Mouse (Mus musculus) heart, adult 18-20 months (tissue): ENCODE measurements around the gene Ostm1. TPM values are rescaled to one million over a fixed set of nuclear protein-coding genes. Genes with fewer than 3 reads are reported as not detected.

ENCODE experiments used
- DNase-seq, 2 experiments: peaks; one replicate each; pipeline ENCODE4 v3.0.0; 2021 to 2022; ENCODE audit warnings: mixed read lengths in 1 of 2
- total RNA-seq, 2 experiments: library from RNA; stranded (reverse); gene quantifications; 2 replicates each; pipeline ENCODE4 v1.2.3; 2021

Ostm1 gene
- total RNA-seq, 2 experiments from 2014 or later, result 21.2 to 22.7 TPM

GRCm38 (mm10) chr10:42582566-42583110 is 984 bp upstream of the Ostm1 start:
- peak in 1 of 2 experiments; percentile 29 for DNase-seq

- peak in 1 of 2 experiments; percentile 28 for DNase-seq
These were observed 347 bp downstream of the Ostm1 start for GRCm38 (mm10) chr10:42583902-42584435.

GRCm38 (mm10) chr10:42584436-42584983 is 888 bp downstream of the Ostm1 start:
- DNase-seq, result peak in 1 of 2 experiments; percentile 26

- no peak for DNase-seq
These were observed 1.5 kb downstream of the Ostm1 start for GRCm38 (mm10) chr10:42585156-42585555.

- no peak for DNase-seq
These were observed 2.1 kb downstream of the Ostm1 start for GRCm38 (mm10) chr10:42585596-42586305.

- no peak for DNase-seq
These were observed 4.5 kb downstream of the Ostm1 start for GRCm38 (mm10) chr10:42587961-42588750.

- DNase-seq, result no peak
These were observed 5.9 kb downstream of the Ostm1 start for GRCm38 (mm10) chr10:42589505-42589904.

- no peak for DNase-seq
These were observed 6.9 kb downstream of the Ostm1 start for GRCm38 (mm10) chr10:42590261-42591184.

- DNase-seq, result no peak
These were observed 7.8 kb downstream of the Ostm1 start for GRCm38 (mm10) chr10:42591185-42591992.

GRCm38 (mm10) chr10:42591993-42592686 is 8.5 kb downstream of the Ostm1 start:
- no peak for DNase-seq

- DNase-seq, result no peak
These were observed 9.6 kb downstream of the Ostm1 start for GRCm38 (mm10) chr10:42593201-42593600.

- DNase-seq, result no peak
These were observed 15.0 kb downstream of the Ostm1 start for GRCm38 (mm10) chr10:42598615-42599014.

GRCm38 (mm10) chr10:42601556-42601955 is 17.9 kb downstream of the Ostm1 start:
- DNase-seq, result no peak

GRCm38 (mm10) chr10:42604874-42605273 is 21.3 kb downstream of the Ostm1 start:
- DNase-seq, result no peak

- no peak for DNase-seq
These were observed 23.1 kb downstream of the Ostm1 start for GRCm38 (mm10) chr10:42606757-42607156.

- DNase-seq, result no peak
These were observed 29.5 kb downstream of the Ostm1 start for GRCm38 (mm10) chr10:42613075-42613474.

- DNase-seq, result peak; percentile 21 to 26
These were observed 30.2 kb downstream of the Ostm1 start for GRCm38 (mm10) chr10:42613639-42614381.

- no peak for DNase-seq
These were observed 31.1 kb downstream of the Ostm1 start for GRCm38 (mm10) chr10:42614766-42615165.

- no peak for DNase-seq
These were observed 34.7 kb downstream of the Ostm1 start for GRCm38 (mm10) chr10:42618291-42618690.
